Mouse (Mus musculus) spleen, adult 2 months (tissue): ENCODE measurements around the gene Itpr1.

ENCODE experiments used
- CTCF ChIP-seq: fragments of 200-500 bp; IDR thresholded peaks from 2 replicates; pipeline ENCODE4 v1.5.1; 2011; ENCODE audit warnings: mild to moderate bottlenecking, inconsistent platforms; ENCODE audit not compliant: insufficient read depth, insufficient read length, insufficient replicate concordance; ENCODE audit errors: extremely low read depth
- POLR2A ChIP-seq: fragments of 200-500 bp; IDR thresholded peaks from 2 replicates; pipeline ENCODE4 v1.6.1; 2011; ENCODE audit warnings: low read depth, low read length, inconsistent platforms

- no peak for TF ChIP-seq POLR2A
- no peak for TF ChIP-seq CTCF
These were observed 359.8 kb downstream of the Itpr1 start for GRCm38 (mm10) chr6:108572646-108573045.
